Mouse (Mus musculus): ENCODE measurements around the gene Rabl6.

Rabl6 gene

GRCm38 (mm10) chr2:25591863-25592262 lies 16.5 kb downstream of the Rabl6 start:
- DNase-seq = no peak

DNA sequence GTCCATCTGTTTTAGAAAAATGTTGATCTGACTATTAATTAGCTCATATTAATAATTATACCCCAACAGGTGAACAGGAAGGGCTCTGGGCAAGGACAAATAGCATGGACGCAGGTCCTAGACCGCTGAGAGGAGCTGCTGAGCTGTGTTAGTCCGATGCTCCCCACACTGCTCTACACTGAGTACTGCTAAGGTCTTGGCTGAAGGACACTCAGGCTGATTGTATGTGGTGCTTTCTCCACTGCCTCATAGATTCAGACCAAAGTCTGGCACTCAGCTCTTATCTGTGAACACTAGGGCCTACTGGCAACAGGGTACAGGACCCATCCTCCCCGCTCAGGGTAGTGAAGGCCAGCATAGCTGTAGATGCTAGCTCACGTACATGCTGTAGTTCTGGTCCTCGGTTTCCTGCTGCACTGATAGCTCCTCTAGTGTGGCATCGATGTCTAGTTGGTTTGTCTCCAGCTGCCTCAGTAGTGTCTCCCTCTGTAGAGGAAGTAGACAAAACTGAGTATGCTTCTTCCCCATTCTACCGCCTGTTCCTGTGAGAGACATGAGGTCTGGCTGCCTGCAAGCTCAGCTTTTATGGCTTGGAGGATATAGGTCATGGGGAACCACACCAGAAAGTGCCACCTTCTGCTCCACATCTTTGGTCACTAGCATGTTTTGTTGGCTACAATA lies 20.0 kb downstream of the Rabl6 start:
- DNase-seq = no peak

- no peak for DNase-seq
Measured at GRCm38 (mm10) chr2:25587290-25587689, 21.0 kb downstream of the Rabl6 start.

GRCm38 (mm10) chr2:25585601-25586000 lies 22.7 kb downstream of the Rabl6 start:
- DNase-seq = no peak

DNA sequence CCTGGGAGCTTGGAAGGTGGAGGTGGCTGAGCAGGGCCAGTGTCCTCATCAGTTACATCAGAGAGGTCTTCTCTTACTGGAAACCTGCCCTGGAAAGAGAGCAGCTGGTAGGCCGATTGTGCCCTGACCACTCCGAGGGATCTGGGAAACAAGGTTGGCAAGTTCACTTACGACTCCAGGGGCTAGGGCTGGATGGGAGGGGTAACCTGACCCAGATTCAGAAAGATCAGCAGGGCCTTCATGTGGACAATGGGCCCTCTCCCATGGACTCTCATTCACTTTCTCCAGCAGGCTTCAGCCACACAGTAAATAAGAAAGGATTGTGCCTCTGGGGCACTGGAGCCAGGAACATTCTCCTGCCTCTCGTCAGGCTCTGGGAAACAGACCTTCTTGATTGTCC lies 23.5 kb downstream of the Rabl6 start:
- DNase-seq = no peak

DNA sequence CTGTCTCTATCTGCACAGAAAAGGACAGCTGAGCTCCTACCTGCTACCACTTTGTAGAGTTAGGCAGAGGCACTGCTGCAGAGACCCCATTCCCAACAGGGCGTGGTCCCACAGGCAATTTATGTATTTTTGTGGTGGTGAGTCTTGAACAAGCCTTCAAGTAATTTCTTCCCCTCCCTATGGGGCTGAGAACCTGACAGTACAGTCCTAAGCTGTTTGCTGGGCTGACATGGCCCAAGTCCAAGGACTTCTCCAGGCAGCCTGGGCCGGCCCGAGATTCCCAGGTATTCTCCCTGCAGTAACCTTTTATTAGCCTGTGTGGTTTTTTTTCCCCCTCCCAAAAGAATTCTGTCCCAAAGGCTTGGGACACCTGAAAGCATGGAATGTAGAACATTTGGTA lies 24.2 kb downstream of the Rabl6 start:
- no peak for DNase-seq

GRCm38 (mm10) chr2:25583571-25583970 lies 24.8 kb downstream of the Rabl6 start:
- no peak for DNase-seq

- no peak for DNase-seq
Measured at GRCm38 (mm10) chr2:25583120-25583481, 25.2 kb downstream of the Rabl6 start.

GRCm38 (mm10) chr2:25582466-25583119 lies 25.7 kb downstream of the Rabl6 start:
- peak; percentile 52 for DNase-seq

GRCm38 (mm10) chr2:25581901-25582301 lies 26.4 kb downstream of the Rabl6 start:
- no peak for DNase-seq

GRCm38 (mm10) chr2:25581294-25581864 lies 26.9 kb downstream of the Rabl6 start, which contains the start of gene Ajm1:
Gene Ajm1, minus strand, starts transcription at chr2:25581757.
- DNase-seq = peak; percentile 74

DNA sequence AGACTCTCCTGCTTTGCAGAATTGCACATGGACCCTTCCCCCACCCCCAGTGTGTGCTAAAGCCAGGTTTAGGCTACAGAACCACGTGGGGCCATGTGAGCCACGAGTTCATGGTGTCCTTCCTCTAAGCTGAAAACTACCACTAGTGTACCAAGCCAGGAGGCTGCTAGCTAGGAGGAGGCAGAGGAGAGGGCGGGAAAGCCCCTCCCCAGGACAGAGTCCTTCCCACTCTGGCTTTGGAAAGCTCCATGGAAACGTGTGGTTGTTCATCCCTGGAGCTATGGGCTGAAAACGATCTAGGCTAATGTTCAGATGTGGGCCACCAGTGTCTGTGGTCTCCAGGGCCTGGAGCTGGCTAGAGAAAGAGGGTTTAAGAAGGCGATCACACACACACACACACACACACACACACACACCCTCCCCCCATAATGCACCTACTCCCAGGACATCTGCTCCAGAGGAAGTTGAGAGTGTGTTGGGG lies 27.7 kb downstream of the Rabl6 start:
- DNase-seq = no peak

DNA sequence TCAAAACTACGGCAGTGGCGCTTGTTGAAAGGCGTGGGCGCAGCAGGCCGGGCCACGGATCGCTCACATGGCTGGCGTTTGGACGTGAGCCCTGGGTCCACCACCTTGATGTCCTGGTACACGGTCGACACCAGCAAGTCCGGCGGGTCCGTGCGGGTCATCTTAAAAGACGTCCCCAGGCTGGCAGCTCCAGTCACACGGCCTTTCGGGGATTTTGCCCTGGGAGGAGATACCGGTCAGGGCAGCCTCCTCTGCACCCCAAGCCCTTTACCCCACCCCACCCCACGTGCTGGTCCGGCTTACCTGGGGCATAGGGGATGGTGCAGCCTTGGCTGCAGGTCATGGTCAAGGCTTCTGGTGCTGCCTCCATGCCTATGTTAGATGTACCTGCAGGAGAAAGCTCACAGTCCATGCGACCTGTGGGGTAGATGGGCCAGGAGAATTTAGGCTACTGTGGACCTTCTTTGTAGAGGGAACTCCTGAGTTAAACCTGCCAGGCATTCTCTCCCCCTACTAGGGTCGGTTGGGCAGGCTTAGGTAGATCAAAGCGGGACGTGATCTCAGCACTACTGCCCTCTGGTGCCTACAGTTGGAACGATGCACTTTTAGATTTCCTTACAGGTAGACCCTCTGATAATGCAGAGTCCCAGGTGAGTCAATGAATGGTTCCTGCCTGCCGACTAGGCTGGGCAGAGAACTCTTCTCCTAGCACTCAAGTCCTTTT lies 28.4 kb downstream of the Rabl6 start:
- peak; percentile 67 for DNase-seq

DNA sequence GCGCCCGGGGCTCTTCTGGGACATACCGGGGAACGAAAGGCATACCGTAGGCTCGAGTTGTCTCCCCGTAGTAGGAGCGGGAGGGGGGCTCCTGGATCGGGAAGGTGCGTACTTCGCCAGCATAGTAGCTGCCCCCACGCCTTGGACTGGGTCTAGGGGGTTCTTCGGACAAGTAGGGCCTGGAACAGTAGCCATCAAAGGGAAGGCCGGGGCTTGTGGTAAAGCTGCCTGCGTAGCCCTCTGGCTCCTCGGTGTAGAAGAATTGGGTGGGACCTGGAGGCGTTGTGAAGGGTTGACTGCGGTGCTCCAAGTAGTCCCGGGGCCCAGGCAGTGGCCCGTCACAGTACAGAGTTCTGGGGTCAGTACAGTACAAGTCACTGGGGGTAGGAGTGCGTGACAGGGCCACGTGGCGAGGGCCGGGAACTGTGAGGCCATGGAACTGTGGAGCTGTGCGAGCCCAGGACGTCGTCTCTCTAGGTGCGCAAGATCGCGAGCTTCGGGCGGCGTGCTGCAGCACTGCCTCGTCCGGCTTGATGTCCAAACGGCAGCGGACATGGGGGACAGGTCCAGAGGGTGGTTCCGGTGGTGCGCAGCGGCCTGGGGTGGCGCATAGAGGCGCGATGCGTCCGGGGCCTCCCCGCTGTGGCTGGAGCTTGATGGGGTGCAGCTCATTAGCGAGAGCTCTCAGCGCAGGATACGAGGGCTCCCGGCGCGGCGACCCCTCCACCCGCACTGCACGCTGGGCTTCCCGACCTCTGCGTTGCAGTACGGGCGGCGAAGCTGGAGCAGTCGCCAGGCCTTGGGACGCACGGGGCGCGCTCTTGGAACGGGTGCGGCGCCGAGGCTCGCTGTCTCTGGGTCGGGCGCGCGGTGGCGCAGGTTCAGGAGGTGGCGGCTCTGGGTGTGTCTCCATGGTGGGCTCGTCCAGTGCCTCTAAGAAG lies 29.3 kb downstream of the Rabl6 start:
- no peak for DNase-seq

- no peak for DNase-seq
Measured at GRCm38 (mm10) chr2:25577951-25578795, 30.1 kb downstream of the Rabl6 start.

GRCm38 (mm10) chr2:25576965-25577891 lies 31.1 kb downstream of the Rabl6 start:
- DNase-seq = no peak

DNA sequence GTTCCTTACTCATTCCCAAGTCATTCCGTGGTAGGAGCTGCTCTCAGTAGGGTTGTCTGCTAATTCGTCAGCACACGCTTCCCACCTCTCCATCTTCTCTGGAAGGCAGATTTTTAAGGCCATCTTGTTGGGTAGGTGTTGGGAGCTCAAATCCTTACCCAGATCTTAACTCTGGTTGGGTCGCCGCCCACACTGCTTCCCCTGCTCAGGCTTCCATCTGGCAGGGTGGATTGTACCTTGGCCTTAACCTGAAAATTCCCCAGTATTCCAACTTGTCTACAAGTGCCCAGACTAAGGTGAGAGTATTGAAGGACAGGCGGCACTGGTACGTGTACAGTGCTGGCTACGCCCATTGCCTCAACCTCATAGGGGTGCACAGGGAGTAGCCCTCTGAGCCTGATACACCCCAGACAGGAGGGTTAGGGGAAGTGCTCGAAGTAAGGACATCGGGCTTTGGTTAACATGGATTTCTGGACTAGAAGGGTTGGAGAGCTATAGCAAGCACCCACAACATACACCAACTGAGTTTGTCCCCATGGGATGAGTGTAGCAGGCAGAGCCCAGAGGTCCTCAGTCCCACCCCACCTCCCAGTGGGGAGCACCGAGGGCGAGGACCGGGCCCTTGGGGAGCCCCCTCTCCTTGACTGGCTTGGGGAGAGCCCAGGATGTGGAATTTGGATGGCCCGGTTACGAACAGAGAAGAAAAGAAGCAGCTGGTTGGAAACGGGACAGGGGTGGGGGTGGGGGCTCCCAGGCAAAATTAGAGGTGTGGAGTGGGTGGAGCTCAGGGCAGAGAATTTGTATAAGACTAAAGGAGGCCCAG lies 32.1 kb downstream of the Rabl6 start:
- DNase-seq = no peak

GRCm38 (mm10) chr2:25575432-25576027 lies 32.8 kb downstream of the Rabl6 start:
- peak; percentile 43 for DNase-seq
